Mouse (Mus musculus) left cerebral cortex, adult 2 months (tissue): Measurements from ENCODE around the gene Mrpl14. TPM values are rescaled to one million over a fixed set of nuclear protein-coding genes. Genes with fewer than 3 reads are reported as not detected.

Experiments used
- DNase-seq, 2 experiments: peaks; one replicate each; pipeline ENCODE4 v3.0.0; 2021 to 2022; ENCODE audit warnings: low spot score in 2 of 2, mixed read lengths in 1 of 2; ENCODE audit errors: extremely low spot score in 1 of 2
- H3K27ac ChIP-seq: fragments of 200-600 bp; 2 replicates; pipeline ENCODE4 v1.8.1; 2022
- H3K4me3 ChIP-seq: fragments of 200-600 bp; 2 replicates; pipeline ENCODE4 v1.8.1; 2022
- CTCF ChIP-seq: fragments of 200-600 bp; IDR thresholded peaks from 2 replicates; pipeline ENCODE4 v1.8.1; 2022; ENCODE audit warnings: antibody characterized with exemption, mild to moderate bottlenecking, moderate library complexity
- intact Hi-C: fragments of 180-260 bp; cut with DNase I; formaldehyde crosslinking; loops from one replicate; pipeline ENCODE4 v1.15.1; 2025
- total RNA-seq, 2 experiments: library from RNA; stranded (reverse); gene quantifications; 2 replicates each; pipeline ENCODE4 v1.2.3; 2021

The Mrpl14 gene
- total RNA-seq, 2 experiments from 2014 or later, result 42.4 to 44.1 TPM

DNA sequence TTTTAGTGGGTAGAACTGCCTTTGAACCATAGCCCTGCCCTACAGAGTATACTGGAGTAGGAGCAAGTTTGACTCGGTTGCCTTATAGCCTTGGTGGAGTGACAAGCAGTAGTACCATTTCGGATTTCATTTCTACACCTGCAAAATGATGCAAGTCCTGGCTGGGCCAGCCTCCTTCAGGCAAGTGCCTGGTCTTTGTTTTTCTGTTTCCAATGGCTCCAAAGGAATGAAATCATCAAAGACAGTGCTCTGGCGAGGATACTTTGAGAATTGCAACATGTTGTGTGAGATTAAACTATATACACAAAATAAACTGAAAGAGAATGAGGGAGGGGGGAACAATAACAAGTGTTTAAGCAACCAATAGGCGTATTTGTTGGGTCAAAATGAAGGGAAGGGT lies 3.9 kb downstream of the Mrpl14 start:
- no peak for TF ChIP-seq CTCF
- DNase-seq, result no peak
- intact Hi-C loops, result no loop called here

DNA sequence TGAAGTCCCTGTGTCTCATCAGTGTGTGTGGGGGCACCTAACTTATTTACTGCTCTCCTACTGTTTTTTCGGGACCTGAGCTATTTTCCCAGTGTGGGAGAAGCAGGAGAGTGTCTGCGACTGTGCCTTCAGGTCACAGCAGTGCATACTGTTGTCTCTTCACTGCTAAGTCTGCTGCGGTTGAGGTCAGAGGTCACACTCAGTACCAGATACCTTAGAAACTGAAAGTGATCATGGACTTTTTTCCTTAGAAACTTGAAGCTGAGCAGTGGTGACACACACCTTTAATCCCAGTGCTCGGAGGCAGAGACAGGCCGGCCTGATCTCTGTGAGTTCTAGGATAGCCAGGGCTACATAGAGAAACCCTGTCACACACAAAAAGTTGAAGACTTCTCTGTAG lies 6.0 kb downstream of the Mrpl14 start:
- intact Hi-C loops, result no loop called here
- no peak for DNase-seq
- TF ChIP-seq CTCF, result no peak
- H3K4me3 ChIP-seq, result no peak overlapping the region
- no peak overlapping the region for H3K27ac ChIP-seq

More for the DNA sequence above, 3.9 kb downstream of the Mrpl14 start:
- Histone ChIP-seq H3K4me3 (no peak overlapping the region), H3K27ac (no peak overlapping the region)

DNA sequence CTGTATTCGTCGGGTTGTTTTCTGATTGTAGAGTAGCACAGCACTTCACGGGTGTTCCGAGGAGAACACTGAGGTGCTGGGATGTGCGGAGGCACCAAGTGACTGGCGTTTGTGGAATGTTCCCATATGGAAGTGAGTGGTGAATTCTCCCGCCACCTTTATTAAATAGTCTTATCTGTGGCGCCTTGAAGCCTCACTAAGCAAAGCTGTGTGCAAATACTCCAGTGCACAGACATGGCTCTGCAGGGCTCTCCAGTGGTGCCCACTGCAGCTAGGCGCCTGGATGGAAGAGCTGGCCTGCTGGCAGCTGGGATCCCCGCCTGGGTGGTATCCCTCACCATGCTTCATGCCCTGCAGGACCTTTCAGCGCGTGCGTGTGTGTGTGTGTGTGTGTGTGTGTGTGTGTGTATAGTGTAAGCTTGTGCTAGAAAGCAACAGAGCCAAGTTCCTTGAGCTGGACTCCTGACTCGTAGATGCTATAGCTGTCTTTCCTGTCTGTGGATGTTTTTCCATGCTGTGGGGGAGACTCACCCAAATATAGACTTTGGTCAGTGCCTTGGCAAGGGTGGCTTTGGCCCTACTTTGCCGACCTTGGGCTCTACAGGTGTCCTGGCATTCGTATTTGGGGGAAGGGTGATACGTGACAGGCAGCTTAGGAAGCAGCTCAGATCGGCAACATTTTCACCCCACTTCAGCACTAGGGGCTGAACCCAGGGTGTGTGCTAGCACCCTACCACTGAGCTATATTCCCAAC lies 7.9 kb downstream of the Mrpl14 start:
- no peak for DNase-seq
- no peak overlapping the region for H3K4me3 ChIP-seq
- intact Hi-C loops, result no loop called here
- TF ChIP-seq CTCF, result no peak
- H3K27ac ChIP-seq, result no peak overlapping the region

DNA sequence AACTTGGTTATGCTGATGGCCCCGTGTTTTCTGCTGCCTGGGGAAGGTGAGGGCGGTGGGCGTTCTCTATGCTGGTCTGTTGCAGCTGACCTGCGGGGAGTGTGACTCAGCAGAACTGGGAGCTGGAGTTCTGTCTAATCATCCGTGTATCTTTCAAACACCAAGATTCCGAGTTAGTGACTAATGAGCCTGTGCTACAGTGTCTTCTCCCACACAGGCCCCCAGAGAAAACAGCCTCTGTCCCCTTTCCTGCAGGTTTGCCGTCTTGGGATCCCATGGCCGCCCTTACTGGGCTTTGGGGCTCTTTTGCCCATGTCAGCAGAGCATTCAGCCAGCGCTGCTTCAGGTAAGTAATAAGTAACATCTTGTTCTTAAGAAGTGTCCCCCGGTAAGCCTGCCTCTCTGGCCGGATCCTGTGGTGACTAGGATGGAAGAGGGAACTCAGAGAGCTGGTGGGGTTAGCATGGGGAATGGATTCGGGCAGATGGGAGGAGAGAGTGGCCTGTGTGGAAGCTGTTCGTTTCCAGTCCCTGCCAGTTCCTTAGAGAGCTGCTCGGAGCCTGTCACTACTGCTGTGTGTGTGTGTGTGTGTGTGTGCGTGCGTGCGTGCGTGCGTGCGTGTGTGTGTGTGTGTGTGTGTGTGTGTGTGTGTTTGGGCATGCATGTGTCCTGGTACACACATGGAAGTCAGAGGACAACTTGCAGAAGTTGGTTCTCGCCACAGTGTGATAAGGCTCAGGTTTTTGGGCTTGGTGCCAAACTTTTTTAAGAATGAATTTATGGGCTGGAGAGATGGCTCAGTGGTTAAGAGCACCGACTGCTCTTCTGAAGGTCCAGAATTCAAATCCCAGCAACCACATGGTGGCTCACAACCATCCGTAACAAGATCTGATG lies 9.4 kb downstream of the Mrpl14 start:
- intact Hi-C loops, result no loop called here
- TF ChIP-seq CTCF, result no peak
- no peak overlapping the region for H3K27ac ChIP-seq
- no peak overlapping the region for H3K4me3 ChIP-seq
- DNase-seq, result no peak

DNA sequence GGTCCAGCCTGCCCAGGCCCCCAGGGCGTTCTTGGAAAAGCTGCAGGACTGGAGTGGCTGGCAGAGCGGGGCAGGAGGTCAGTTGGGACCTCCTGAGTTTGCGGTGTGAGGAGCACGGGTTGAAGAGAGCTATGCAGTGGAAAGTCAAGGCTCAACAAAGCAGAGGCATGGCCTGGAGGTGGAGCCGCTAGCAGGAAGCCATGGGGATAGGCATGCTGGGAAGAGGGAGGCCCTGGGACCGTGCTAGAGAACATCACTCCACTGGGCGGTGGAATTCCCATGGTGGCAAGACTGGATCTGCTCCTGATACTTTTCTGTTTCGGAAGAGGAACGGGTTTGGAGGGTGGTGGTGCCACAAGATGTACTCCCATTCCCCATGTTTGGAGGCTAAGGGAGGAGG lies 10.9 kb downstream of the Mrpl14 start:
- intact Hi-C loops, result no loop called here
- H3K27ac ChIP-seq, result no peak overlapping the region
- no peak for DNase-seq
- no peak for TF ChIP-seq CTCF
- no peak overlapping the region for H3K4me3 ChIP-seq

DNA sequence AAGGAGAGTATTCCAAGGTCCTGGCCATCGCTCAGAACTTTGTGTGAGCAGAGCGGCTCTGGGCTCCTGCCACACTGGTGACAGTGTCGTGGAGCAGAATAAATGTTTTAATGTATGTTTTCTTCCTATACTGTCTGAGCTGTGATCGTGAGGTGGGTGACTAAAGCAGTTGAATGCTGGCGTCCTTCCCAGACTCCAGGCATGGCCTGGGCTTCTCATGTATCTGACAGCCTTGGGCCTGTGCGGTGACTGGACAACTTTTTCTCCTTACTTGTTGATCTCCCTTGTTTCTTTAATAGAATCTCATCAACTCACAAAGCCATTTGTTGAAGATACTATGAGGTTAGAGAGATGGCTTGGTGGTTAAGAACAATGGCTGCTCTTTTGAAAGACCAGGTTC lies 12.2 kb downstream of the Mrpl14 start:
- no peak for TF ChIP-seq CTCF
- DNase-seq, result no peak
- Histone ChIP-seq H3K4me3 (no peak overlapping the region), H3K27ac (no peak overlapping the region)
- intact Hi-C loops, result no loop called here

DNA sequence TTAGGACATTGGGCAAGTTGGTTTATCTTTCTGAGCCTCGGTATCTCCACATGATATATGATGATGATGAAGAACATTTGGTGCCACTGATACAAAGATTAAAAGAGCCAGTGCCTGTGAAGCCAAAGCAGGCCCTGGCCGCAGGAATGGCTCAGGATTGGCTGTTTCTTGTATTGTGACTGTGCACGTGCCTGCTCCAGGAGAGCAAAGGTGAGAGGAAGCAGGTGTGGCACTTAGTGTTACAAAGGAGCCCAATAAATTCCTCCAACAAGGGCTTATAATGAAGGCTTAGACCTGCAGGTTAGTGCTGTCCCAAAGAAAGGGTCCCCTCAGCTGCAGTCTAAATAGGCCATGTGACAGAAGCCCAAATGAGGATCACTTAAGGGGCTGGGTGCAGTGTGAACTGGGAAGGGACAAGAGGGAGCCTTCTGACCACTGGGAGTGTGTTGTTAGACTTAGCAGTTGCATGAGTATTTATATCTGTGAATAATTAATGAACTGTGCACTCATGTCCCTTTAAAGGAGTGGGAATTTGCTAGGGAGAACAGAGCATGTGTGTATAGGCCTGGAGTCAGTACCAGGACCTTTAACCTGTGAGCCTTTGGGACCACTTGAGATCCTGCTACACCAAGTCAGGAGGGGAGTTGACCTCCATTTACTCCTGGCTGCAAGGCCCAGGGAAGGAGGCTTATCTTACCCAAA lies 13.1 kb downstream of the Mrpl14 start:
- Histone ChIP-seq H3K27ac (no peak overlapping the region), H3K4me3 (no peak overlapping the region)
- no peak for TF ChIP-seq CTCF
- no peak for DNase-seq
- intact Hi-C loops, result no loop called here

DNA sequence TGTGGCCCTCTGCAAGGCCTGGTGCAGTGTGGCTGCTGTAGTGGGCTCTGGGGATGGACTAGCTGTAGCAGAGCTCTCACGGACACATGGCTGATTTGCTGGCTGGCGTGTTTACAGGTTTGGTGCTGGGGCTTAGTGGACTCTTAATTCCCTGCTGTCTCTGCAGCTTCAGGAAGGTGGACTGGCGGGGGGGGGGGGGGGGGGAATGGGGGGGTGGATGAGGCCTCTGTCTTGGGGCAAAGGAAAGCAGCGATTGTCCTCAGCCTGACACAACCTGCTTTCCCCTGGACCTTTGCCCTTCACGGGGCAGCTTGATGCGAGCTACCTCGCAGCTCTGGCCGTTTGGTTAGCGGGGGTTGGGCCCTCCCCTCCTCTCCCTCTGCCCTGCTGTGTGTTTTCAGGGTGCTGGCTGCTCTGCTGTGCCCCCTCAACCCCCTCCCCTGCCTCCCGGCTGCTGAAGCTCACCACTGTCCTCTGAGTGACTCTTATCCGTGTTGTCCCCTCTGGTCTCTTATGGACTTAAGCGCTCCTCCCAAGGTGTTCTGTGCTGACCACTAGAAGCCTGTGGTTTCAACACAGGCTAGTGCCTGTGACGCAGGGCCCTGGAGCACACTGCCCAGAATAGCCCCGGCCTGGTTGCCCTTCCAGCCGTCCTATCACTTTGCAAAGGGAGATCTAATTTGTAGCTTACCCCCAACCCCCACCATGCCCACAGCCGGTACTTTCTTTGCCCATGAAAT lies 14.5 kb downstream of the Mrpl14 start:
- Histone ChIP-seq H3K27ac (no peak overlapping the region), H3K4me3 (no peak overlapping the region)
- TF ChIP-seq CTCF, result no peak
- intact Hi-C loops, result no loop called here
- DNase-seq, result no peak

DNA sequence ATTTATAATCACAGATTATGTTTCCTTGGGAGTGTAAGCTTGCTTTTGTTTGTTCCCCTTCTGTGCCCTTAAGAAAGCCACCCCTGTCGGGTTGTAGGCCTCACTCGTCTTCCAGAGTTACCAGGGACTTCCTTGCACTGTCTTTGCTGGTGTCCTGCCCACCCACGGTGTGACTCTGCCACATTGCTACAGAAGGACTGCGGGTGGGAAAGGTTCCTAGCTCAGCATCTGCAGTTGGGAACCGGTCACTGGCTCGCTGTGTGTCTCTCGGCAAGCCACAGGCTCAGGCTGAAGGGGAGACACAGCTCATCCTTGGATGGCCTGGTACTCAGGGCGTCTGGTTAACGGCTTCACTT lies 15.1 kb downstream of the Mrpl14 start:
- intact Hi-C loops, result no loop called here
- H3K27ac ChIP-seq, result no peak overlapping the region
- no peak for DNase-seq
- no peak for TF ChIP-seq CTCF
- no peak overlapping the region for H3K4me3 ChIP-seq

DNA sequence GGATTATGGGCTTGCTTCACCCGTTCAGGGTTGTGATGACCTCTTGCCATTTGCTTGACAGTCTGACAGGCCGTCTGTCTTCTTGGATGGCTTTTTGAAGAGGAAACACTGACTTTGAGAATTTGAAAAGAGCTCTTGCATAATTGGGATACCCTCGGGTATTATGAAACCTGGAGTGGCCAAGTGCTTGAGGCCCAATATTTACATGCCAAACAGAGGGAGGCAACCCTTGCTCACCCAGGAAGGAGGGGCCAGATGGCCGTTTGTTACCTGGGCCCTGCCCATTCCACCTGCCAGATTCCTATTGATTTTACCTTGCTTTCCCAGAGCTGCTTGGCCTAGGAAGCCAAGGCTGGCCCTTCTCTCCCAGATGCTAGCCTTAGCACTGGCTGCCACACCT lies 16.1 kb downstream of the Mrpl14 start:
- no peak for TF ChIP-seq CTCF
- Histone ChIP-seq H3K27ac (no peak overlapping the region), H3K4me3 (no peak overlapping the region)
- no peak for DNase-seq
- intact Hi-C loops, result no loop called here

DNA sequence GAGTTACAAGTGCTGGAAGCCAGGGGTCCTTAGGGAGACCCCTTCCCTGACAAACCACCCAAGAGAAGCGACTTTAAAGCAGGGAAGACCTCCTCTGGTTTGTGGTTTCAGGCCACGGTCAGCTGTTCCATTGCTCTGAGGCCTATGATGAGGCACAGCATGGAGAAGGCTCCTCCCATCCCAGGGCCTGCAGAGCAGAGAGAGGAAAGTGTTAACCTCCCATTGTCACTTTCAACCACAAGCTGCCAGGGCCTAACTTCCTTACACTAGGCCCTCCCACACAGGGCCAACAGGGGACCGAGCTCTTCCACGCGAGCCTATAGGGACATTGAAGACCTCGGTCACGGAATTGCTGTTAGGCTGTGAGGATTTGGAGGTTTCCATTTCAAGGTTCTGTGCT lies 17.1 kb downstream of the Mrpl14 start:
- no peak for DNase-seq
- no peak for TF ChIP-seq CTCF
- no peak overlapping the region for H3K27ac ChIP-seq
- H3K4me3 ChIP-seq, result no peak overlapping the region
- intact Hi-C loops, result no loop called here
